Mouse (Mus musculus): Measurements from ENCODE around the gene Gtf2i.
"Not testable (repeated sequence)": the region's sequence is repeated elsewhere in the genome, so short reads cannot be mapped to it uniquely, and the experiment has no call there.

The Gtf2i gene

DNA sequence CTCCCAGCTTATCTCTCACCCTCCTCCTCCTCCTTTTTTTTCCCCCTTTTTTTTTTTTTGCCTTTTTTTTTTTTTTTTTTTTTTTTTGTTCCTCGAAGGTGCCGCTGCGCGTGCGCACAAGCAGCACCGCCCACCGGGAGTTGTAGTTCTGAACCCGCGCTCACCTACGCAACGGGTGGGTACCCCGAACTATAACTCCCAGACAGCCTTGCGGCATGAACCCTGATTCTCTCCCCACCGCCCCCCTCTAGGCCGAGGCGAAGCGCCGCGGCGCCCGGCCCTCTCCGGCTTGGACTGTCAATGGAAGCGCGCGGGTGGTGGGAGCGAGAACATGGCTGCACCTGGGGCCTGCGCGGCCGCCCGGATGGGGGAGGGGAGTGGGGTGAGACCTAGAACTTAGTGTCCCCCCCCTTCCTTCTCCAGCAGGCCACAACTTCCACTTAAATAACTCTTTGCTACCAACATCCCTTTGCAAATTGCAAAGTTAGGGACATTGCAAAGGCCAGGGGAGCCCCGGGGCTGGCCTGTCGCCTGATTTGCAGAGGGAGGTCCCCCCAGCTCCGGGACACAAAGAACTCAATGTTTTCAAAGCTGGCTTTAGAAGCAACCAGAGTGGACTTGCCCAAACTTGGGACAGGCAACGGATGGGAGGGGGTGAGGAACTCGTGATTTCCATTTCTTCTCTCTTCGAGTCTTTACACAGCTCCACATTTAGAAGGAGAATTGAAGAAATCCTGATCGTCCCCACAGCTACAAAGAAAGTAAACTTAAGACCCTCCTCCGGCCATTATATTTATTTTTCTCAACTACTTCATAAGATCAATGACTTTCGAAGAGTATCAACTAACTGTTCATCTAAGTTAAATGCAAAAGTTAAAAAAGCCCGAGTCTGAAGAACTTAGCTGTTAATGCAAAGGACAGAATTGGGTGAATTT lies at the start of gene Gtf2i:
Gene Gtf2i (minus strand): TSS at position 73 of the 935 bp plus-strand sequence.
- peak; percentile 91 to 96 for DNase-seq

DNA sequence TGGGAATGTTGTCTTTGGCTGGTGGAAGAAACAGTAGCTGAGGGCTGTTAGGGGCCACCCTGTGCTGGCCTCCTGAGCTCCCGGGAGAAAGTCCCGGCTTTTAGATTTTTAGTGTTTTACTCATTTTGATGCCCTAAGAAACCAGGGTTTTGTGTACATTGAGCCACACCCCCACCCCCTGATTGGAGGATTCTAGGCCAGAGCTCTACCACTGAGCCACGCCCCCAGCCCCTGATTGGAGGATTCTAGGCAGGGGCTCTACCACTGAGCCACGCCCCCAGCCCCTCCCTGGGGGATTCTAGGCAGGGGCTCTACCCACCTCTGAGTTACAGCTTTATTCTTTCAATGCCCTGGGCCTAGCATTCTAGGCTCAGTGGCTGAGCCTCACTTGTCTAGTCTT lies 44.5 kb upstream of the Gtf2i start:
- no peak for DNase-seq

DNA sequence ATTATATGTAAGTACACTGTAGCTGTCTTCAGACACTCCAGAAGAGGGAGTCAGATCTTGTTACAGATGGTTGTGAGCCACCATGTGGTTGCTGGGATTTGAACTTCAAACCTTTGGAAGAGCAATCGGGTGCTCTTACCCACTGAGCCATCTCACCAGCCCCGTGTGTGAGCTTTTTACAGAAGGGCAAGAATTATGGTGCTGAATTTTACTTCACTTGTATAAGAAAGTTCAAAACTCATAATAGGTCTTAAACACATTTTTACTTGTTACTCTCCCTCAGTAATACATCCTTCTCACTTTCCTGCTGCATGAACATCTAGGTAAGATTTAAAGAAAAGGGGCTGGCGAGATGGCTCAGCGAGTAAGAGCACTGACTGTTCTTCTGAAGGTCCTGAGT lies 40.8 kb upstream of the Gtf2i start:
- DNase-seq: not testable (repeated sequence)

DNA sequence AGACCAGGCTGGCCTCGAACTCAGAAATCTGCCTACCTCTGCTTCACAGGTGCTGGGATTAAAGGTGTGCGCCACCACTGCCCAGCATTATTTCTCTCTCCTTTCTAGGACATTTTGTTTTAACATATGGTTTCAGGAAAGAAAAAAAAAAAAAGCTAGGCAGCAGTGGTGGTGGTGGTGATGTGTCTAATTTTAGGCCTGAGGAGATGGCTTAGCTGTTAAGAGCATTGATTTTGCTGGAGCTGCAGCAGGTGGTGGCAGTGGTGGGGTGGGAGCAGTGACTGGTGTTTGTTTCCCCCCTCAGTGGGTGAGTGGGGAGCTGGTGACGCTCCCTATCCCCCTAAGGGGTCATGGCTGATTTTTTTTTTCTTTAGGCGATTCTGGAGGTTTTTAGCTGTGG lies 38.6 kb upstream of the Gtf2i start:
- no peak for DNase-seq

DNA sequence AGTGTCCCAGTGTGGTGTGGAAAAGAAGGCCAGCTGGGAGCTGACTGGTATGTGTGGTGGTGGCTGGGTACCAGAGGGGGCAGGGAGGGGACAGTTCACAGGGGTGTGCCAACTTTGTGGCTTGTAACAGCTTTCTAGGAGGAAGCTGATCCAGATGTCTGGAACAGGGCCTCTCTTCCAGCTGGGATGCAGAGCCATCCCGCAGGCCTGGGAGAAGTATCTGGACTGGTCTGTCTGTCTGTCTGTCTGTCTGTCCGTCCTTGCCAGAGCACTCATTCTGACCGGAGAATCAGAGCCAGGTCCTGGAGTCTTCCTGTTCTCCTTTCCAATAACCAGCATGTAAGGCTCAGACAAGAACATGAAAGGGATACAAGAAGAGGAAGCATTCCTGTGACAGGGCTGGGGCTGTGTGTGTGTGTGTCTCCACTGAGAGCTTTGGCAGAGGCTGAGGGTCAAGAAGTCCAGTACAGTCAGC lies 38.0 kb upstream of the Gtf2i start:
- DNase-seq: no peak

DNA sequence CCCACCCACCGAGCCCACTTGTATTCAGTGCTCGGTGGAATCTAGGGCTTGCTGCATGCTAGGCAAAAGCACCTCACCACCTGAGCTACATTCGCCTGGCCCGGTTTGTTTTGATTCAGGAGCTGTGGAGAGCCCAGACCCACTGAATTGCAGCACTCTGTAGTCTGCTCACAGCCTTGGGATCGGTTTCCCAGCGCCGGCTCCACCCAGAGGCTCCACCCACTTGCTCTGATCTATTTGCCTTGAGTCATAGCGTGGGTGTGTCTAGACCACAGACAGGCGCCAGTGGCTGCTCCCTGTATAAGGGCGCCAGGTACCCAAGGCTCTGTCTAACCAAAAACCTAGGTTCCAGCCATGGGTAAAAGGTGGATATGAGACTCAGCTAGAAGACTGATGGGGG lies 36.1 kb upstream of the Gtf2i start:
- peak in 1 of 2 experiments; percentile 16 for DNase-seq

DNA sequence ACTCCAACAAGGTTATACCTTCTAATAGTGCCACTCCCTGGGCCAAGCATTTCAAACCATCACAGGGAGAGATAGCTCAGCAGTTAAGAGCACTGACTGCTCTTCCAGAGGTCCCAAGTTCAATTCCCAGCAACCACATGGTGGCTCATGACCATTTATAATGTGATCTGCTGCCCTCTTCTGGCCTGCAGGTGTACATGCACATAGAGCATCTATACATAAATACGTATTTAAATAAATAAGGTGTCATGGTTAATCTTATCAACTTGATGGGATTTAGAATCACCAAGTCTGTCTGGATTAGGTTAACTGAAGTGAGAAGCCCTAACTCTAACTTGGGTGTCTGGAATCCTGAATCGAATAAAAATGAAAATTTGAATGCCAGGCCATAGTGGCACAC lies 32.5 kb upstream of the Gtf2i start:
- peak in 1 of 2 experiments; percentile 16 for DNase-seq

DNA sequence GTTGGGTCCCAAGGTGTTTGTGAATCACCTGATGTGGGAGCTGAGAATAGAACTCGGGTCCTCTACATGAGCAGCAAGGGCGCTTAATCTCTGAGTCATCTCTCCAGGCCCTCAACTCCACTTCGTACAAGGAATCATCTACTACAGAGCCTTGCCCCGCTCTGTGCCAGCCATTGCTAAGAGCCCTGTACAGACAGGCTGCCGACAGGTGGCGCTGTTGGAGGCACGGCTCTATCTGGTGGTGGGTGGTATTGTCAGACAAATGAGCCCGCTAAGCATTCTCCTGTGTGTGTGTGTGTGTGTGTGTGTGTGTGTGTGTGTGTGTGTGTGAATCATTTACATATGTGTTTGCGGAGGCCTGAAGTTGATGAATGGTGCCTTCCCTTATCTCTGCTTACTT lies 30.9 kb upstream of the Gtf2i start:
- DNase-seq: peak in 1 of 2 experiments; percentile 15

DNA sequence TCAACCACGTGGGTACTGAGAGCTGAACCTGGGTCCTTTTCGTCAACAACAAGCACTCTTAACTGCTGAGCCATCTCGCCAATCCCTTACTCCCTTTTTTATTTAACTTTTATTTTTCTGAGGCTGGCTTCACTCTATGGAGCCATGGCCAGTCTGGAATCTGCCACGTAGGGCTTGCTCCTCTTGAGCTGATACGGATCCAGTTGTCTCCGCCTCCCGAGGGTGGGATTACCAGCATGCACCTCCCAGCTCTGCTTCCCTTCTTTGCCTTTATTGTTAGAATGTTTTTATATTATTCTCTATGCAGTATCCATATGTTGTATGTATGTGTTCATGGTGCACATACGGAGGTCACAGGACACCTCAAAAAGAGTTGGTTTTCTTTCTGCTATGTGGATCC lies 29.5 kb upstream of the Gtf2i start:
- no peak for DNase-seq

DNA sequence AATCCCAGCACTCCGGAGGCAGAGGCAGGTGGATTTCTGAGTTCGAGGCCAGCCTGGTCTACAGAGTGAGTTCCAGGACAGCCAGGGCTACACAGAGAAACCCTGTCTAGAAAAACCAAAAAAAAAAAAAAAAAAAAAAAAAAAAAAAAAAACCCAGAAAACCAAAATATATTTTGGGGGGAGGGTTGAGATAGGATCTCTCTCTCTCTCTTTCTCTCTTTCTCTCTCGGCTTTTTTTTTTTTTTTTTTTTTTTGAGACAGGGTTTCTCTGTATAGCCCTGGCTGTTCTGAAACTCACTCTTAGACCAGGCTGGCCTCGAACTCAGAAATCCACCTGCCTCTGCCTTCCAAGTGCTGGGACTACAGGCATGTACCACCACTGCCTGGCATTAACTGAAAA lies 29.0 kb upstream of the Gtf2i start:
- DNase-seq: not testable (repeated sequence)

DNA sequence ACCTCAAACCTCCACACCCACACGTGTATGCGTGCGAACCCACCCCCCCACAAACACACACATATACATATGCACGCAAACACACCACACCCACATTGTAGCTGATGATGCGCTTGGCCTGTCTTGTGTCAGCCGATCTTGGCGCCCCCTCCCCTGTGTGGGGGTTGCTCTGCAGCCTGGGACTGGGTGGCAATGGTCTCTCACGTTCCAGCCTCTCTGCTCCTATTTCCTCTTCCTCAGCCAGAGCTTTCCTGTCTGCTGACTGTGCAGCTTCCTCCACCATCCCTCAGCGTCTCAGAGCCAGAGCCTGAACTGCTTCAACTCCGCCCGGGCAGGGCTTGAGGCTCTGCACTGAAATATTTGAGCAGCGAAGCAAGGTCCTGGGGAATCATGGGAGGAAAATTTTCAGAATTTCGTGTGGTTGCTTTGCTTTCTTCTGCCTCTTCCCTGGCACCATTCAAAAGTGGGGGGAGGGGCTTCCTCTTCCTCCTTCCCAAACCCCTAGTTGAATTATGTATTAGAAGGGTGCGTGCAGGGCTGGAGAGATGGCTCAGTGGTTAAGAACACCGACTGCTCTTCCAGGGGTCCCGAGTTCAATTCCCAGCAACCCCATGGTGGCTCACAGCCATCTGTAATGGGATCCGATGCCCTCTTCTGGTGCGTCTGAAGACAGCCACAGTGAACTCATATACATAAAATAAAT lies 28.1 kb upstream of the Gtf2i start:
- no peak for DNase-seq

DNA sequence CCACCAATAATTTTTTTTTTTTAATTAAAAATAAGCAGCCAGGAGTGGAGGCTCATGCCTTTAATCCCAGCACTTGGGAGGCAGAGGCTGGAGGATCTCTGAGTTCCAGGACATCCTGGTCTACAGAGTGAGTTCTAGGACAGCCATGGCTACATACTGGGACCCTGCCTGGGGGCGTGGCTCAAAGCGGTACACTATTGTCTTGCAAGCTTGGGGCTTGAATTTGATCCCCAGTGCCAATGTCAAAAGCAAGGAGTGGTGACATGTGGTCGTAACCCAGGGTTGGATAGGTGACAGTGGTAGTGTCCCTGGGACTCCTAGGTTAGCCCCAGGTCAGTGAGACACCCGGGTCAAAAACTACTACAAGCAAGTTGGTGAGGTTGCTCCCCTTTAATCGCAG lies 27.2 kb upstream of the Gtf2i start:
- no peak for DNase-seq

DNA sequence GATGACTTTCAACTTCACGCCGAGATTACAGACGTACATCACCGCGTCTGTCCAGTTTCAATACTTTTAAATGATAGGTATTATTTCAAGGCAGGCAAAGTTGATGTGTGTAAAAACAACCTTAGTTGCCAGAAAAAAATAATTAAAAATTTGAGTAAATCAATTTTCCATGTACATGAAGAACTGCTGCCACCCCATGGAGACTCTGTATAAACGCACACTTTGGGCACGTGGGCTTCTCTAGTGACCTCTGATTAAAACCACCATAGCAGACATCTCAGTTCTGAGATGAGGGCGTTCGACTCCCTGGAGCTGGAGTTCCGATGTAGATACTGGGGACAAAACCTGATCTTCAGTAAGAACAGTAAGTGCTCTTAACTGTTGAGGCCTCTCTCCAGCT lies 26.8 kb upstream of the Gtf2i start:
- no peak for DNase-seq

DNA sequence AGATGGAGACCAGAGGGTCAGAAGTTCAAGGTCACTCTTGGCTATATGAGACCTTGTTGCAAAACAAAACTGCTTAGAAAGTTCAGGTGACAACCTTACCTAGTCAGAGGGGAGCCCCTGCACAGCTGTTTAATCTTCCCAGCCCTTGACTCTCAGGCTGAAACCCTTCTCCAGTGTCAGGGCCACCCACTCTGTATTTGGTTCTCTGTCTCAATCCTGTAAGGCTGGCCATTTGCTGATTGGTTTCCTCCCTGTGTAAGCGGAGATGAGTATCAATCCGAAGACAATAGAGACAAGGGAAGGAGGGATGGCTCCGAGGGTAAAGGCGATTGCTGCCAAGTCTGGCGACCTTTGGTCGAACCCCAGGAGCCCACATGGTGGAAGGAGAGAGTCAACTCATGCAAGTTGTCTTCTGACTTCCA lies 25.6 kb upstream of the Gtf2i start:
- DNase-seq: no peak

DNA sequence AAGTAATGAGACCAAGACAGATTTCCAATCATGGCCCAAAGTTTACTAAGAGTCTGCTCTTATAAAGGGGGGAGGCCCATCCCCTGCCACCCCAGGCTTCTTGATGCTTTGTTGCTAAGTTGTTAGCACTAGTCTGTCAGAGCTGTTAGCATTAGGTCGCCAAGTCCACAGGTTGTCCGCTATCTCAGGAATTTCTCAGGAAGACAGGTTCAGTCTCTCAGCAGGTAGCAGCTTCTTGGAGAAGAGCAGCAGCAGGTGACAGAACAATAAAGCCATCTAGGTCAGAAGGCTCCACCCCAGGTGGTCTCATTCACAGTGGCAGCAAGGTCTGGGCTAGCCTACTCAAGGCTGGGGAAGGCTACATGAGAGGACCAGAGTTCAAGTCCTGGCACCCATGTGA lies 22.5 kb upstream of the Gtf2i start:
- not testable (repeated sequence) for DNase-seq

DNA sequence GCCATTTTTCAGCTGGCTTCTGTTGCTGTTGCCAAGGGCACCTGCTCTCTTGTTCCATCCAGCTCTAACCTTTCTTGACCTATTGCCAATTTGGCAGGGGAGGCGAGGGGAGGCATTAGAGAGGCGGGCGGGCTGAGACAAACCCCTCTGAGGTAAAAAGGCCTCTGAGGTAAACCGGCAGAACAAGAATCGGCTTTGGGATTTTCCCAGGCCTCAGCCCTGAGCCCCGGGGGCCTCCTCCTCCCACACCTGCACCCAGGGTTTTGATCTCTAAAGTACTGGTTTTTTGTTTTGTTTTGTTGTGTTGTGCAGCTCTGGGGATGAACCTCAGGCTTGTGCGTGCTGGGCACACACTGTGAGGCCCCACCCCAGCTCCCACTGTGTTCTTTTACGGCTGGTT lies 18.2 kb upstream of the Gtf2i start:
- DNase-seq: no peak

DNA sequence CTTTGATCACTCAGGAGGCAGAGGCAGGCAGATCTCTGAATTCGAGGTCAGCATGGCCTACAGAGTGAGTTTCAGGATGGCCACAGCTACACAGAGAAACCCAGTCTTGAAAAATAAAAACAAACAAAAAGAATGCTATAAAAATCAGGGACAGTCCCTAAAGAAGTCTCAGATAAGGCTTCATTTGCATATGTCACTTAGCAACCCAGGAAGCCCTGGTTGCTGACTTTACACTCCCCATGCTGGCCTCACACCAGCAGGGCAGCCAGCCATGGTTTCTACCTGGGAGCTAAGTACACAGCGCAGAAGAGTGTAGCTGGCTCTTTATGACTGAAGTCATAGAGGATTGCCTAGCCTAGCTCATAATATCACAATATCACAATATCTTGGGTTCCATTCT lies 15.5 kb upstream of the Gtf2i start:
- DNase-seq: no peak

DNA sequence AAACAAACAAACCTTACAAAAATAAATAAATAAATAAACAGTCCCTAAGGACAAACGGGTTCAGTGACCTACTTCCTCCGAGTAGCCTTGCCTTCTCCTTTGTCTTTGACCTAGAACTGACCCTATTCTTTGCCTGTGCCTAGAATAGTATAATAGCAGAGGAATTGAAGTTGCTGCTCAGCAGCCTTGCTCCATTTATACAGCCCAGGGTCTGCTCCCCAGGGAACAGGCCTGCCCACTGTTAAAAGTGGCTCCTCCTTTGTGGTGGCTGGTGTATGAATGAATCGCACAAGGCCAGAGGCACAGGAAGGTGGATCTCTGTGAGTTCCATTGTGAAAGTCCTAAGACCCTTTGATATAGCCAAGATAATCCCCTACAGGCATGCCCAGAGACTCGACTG lies 14.8 kb upstream of the Gtf2i start:
- DNase-seq: no peak

DNA sequence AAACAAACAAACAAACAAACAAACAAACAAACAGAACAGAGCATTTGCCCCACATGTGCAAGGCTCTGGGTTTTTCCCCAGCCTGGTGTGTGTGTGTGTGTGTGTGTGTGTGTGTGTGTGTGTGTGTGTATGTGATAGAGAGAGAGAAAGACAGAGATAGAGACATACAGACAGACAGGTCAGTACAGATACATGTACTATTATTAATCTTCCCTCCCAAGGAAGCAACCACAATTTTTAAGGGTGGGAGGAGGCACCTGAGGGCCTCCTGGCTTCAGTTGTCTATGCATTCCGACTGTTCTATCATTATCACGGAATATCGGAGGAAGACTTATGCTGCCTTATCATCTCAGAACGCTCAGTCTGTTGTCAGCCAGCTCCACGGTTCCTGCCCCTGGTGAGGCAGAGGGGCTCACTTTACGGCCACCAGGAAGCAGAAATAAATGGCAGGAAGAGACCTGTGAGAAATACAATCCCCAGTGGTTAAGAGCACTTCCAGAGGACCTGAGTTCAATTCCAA lies 14.0 kb upstream of the Gtf2i start:
- no peak for DNase-seq

DNA sequence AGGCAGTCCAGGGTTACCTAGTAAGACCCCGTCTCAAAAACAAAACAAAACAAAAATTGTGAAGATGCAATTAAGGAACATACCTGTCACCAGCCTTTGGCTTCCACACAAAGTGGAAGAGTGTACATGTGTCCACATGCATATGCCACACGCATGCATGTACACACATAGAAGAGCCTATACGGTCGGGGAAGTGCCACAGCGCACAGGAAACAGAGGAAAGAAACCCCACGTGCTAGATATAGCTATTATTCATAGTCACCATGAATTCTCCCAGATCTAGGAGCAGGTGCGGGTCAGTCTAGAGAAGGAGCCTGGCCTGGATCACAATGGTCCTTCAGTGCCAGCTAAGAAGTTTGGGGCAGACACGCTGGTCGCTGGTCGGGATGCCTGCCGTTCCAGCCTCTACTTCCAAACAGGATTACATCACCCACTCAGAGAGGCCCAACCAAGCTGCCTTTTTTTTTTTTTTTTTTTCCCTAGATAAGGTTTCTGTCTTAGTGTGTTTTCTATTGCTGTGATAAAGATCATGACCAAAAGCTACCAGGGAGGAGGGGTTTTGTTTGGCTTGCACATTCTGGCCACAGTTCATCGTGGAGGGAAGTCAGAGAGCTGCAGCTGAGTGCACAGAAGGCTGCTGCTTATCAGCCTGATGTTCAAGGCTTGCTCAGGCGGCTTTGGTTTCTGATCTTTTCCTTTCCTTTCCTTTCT lies 11.5 kb upstream of the Gtf2i start:
- no peak for DNase-seq

DNA sequence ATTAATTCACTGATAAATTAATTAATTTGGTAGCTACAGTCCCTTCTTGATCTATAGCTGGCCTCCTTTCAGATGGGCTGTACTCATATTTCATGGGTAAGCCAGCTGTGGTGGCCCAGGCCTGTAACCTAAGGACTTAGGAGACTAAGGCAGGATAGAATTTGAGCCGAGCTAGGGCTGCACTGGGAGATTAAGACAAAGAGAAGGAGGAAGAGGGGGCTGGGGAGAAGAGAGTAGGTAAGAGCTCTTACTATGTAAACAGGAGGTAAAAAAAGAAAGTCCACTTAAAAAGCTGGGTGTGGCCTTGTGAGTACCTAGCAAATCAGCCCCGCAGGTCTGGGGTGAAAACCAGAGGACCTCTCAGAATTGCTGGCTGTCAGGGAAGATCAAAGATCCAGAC lies 9.3 kb upstream of the Gtf2i start:
- no peak for DNase-seq

DNA sequence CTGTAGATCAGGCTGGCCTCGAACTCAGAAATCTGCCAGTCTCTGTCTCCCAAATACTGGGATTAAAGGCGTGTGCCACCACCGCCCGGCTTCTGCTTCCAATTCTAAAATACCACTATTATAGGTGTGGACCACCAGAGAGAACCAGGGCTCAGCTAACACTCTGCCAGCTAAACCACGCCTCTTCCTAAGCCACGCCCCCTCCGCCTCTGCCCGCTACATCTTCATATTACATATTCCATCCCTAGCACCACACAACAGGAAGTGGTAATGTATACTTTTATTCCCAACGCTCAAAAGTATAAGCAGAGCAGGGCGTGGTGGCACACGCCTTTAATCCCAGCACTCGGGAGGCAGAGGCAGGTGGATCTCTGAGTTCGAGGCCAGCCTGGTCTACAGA lies 8.8 kb upstream of the Gtf2i start:
- no peak for DNase-seq

DNA sequence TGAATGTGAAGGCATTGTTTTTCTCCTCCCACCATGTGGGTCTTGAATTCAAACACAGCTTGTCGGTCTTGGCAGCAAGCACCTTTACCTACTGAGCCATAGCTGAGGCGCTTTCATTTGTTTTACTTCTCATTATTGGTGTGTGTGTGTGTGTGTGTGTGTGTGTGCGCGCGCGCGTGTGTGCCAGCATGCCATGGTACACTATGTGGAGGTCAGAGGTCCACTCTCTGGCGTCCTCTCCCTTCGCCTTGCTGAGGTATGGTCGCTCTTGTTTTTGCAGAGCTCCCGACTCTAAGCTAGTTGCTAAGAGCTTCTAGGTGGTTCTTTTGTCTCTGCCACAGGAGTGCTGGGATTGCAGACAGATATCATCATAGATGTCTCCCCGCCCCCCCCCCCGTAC lies 7.8 kb upstream of the Gtf2i start:
- no peak for DNase-seq

Data from cerebellum, postnatal 36 days (tissue).